Mouse (Mus musculus) kidney, postnatal 36 days (tissue): ENCODE measurements around the gene Zfp384.
"Not testable (repeated sequence)": the region's sequence is repeated elsewhere in the genome, so short reads cannot be mapped to it uniquely, and the experiment has no call there.

Experiments
- DNase-seq, 2 experiments: peaks; one replicate each; pipeline ENCODE4 v3.0.0; 2021 to 2022; ENCODE audit warnings: mixed read lengths in 2 of 2

Gene Zfp384

DNA sequence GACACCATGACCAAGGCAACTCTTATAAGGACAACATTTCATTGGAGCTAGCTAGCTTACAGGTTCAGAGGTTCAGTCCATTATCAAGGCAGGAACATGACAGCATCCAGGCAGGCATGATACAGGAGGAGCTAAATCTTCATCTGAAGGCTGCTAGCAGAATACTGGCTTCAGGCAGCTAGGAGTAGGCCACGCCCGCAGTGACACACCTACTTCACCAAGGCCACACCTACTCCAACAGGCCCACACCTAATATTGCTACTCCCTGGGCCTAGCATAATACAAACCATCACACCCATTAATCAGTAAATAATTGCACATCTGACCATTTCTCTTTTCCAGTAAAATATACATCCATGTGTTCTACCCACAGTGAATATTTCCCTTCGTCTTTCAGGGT is 8.7 kb downstream of the Zfp384 start:
- no peak for DNase-seq

DNA sequence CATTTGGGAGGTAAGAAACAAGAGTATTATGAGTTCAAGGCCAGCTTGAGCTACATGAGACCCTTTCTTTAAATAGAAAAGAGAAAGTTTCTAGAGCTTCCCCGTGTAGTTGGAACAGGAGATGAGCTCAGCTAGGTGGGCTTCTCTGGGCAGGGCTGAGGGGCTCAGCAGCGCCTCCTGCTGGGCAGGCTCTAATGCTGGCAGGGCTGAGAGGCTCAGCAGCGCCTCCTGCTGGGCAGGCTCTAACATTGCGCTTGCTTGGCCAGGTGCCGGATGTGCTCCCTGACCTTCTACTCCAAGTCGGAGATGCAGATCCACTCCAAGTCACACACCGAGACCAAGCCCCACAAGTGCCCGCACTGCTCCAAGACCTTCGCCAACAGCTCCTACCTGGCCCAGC is 21.6 kb downstream of the Zfp384 start:
- DNase-seq: peak in 1 of 2 experiments; percentile 70

- no peak for DNase-seq
These were observed 22.7 kb downstream of the Zfp384 start for GRCm38 (mm10) chr6:125031604-125032003.

DNA sequence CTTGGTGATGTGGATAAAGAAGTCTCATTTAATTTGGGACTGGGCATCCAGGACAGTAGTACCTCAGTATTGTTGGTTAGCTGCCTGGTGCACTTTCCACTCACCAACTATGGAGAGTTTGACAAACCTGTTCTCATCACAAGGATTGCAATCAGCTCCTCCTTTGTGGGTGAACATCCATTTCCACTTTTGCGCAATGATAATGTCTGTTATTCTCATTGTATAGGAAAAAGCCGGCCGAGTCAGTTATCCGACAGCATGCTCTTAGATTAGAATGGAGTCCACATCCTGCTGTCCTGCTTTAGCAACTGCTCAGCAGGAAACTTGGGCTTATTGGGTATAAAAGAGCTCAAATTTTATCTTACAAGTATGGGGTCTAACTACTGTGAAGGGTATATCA is 29.7 kb downstream of the Zfp384 start:
- DNase-seq: no peak

DNA sequence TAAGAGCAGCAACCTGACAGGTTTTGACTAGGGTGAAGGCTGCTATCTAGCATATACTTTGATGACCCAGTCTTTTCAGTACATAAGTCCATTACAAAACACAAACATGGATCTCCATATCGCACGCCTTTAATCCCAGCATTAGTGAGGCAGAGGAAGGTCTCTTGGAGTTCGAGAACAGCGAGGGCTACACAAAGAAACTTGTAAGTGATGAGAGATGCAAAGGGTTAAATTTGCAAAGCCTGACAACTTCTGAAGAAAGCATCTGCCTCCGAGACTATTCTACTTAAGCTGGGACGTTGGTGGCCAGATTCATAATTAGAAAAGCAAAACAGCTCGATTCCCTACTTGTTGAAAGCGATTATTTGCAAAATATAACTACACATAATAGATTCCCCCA is 30.2 kb downstream of the Zfp384 start:
- no peak for DNase-seq

DNA sequence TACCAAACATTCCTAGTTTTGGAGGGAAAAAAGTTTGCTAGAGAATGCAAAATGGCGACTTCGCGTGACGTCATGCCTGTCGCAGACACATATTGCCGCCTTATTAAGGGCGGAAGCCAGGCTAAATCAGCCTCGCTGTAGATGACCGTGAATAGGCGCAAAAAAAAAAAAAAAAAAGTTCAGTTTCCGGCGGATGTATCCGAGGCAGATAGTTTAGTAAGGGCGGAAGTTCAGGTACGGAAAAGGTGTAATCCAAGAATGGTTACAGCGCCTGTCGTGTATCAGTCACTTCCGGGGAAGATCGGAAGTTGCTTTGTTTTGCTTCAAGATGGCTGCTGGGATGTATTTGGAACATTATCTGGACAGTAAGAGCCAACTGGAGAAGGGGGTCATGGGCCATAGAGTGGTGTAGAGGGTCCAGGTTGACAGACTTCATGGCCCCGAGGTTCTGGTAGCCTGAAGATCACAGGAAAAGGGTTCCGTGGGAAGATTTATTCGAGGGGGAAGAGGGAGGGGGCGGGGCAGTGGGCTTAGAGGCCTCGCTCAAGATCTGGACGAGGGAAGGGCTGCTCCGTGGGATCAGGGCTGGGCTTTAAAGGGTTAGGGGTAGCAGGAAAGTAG is 30.7 kb downstream of the Zfp384 start, which contains the start of gene Ing4:
Gene Ing4 (plus strand): TSS at position 228 of the 621 bp plus-strand sequence.
- DNase-seq: peak; percentile 96

DNA sequence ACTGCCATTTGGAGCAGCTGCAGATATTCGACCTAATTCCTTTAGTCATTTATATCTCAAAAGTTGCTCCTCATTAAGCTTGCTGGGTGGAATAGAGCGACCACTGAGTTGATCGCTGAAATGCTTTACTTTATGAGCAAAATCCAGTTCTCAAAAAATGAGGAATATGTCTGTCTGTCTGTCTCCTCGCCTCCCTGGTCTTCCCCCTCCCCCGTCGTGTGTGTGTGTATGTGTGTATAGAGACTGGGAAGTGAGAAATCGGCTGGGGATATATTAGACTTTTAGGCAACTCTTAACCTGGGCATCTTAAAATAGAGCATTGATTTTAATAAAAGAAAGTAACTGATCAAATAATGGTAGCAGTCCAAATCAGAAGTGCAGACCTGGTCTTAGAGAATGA is 31.3 kb downstream of the Zfp384 start:
- no peak for DNase-seq

GRCm38 (mm10) chr6:125041047-125041446 is 32.1 kb downstream of the Zfp384 start:
- no peak for DNase-seq

- no peak for DNase-seq
These were observed 33.1 kb downstream of the Zfp384 start for GRCm38 (mm10) chr6:125042081-125042480.

GRCm38 (mm10) chr6:125046691-125047090 is 37.7 kb downstream of the Zfp384 start:
- peak; percentile 78 to 93 for DNase-seq

DNA sequence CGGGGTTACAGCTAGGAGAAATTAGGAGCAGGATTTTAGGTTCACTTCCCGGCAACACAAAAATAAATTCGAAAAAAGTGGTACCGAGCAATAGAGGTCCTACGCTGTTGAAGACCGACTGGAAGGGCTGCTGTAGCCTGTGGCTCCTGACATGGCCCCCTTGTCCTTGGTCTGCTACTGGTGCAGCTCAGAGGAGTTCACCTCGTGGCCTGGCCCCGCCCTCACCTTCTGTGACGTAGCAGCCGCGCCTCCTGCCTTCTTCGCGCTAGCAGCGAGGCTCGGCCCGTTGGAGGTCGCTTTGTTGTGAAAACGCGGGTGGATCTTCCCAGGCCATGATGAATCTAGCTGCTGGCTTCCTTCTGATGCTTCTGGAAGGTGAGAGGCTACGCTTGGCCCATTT is 40.7 kb downstream of the Zfp384 start, which contains the start of gene Acrbp:
Gene Acrbp (plus strand): TSS at position 12 of the 400 bp plus-strand sequence.
- DNase-seq: peak in 1 of 2 experiments; percentile 39

GRCm38 (mm10) chr6:125051237-125051636 is 42.3 kb downstream of the Zfp384 start:
- DNase-seq: peak in 1 of 2 experiments; percentile 30

DNA sequence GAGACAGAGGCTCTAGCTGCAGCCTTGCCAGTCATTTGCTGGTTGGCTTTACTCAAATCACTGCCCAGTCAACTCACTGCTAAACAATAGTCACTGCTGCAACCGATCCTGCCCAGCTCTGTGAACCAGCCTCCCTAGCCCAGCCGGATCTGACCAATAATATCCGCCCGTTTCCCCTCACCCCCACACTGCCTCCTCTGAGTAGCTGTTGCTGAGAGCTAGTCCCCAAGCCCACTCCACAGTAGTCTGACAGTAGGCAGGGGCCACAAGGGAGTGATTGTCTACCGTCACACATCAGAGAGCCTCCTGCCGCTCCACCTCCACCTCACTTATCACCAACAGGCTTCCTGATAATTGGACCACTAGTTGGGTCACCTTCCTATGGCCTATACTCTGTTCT is 52.5 kb downstream of the Zfp384 start:
- DNase-seq: no peak

- DNase-seq: no peak
These were observed 53.6 kb downstream of the Zfp384 start for GRCm38 (mm10) chr6:125062511-125062910.

DNA sequence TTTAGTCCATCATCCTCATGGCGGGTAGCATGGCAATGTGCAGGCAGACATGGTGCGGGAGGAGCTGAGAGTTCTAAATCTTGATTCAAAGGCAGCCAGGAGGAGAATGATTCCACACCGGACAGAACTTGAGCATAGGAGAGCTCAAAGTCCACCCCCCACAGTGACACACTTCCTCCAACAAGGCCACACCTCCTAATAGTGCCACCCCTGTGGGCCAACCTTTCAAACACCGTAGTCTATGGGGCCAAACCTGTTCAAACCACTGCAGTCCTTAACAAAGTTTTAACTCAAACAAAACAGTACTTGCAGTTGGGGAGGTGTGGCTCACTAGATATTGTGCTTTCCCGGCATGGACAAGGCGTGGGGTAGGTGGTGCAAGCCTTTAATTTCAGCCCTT is 55.0 kb downstream of the Zfp384 start:
- peak in 1 of 2 experiments; percentile 26 for DNase-seq

DNA sequence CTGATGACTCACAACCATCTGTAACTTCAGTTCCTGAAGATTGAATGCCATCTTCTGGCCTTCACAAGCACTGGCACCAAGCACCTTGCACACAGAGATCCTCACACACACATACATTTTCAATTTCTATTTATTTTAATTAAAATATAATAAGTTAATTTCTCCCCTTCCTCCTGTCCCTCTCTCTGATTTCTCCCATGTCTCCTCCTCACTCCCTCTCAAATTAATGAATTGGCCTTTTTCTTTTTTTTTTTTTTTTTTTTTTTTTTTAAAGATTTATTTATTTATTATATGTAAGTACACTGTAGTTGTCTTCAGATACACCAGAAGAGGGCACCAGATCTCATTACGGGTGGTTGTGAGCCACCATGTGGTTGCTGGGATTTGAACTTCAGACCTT is 56.3 kb downstream of the Zfp384 start:
- DNase-seq: not testable (repeated sequence)

DNA sequence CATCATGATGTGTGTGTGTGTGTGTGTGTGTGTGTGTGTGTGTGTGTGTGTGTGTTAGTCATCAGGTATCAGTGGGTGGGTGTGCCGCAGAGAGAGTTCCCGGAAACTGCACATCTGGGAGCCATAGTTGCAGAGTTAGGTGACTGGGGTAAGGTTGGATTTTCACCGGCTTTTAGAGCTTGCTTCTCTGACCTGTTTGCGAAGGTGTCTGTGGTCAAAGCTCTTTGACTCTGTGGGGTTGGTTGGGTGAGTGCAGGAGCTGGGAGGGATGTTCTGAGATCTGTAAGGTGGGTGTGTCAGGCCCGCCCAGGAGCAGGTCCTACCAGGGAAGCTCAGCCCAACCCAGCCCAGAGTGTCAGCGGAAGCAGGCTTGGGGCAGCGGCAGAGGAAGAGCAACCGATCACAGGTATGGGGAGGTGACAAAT is 58.6 kb downstream of the Zfp384 start, which contains the start of gene Lpar5:
Gene Lpar5 (plus strand): TSS at position 350 of the 425 bp plus-strand sequence.
- DNase-seq: no peak

- no peak for DNase-seq
These were observed 62.4 kb downstream of the Zfp384 start for GRCm38 (mm10) chr6:125071170-125071895.

GRCm38 (mm10) chr6:125071896-125072279 is 62.9 kb downstream of the Zfp384 start:
- DNase-seq: peak in 1 of 2 experiments; percentile 43

- DNase-seq: no peak
These were observed 64.9 kb downstream of the Zfp384 start for GRCm38 (mm10) chr6:125073825-125074224.

- DNase-seq: no peak
These were observed 72.4 kb downstream of the Zfp384 start for GRCm38 (mm10) chr6:125081394-125081793.

GRCm38 (mm10) chr6:125081797-125082560 is 73.0 kb downstream of the Zfp384 start:
- peak; percentile 95 to 96 for DNase-seq

- no peak for DNase-seq
These were observed 73.9 kb downstream of the Zfp384 start for GRCm38 (mm10) chr6:125082801-125083386.
